Mouse (Mus musculus) ES-E14 (cell line): ENCODE data around the gene Oxa1l. TPM values are rescaled to one million over a fixed set of nuclear protein-coding genes. Genes with fewer than 3 reads are reported as not detected.

Experiments
- DNase-seq: peaks from one replicate; pipeline ENCODE4 v3.0.0-alpha.2; 2013; ENCODE audit warnings: low read depth, low spot score
- H3K27ac ChIP-seq: 2 replicates; pipeline ENCODE4 v1.5.1; 2012; ENCODE audit warnings: low read depth, mild to moderate bottlenecking, low read length, moderate library complexity, mixed read lengths; ENCODE audit not compliant: poor library complexity, insufficient read depth, severe bottlenecking
- H3K36me3 ChIP-seq: 2 replicates; pipeline ENCODE4 v1.6.1; 2012; ENCODE audit warnings: mild to moderate bottlenecking, low read length, moderate library complexity, mixed read lengths; ENCODE audit not compliant: control insufficient read depth, poor library complexity, insufficient read depth, severe bottlenecking
- H3K4me1 ChIP-seq, 2 experiments: fragments of 150-350 bp in 1 of 2; sonication (generic) in 1 of 2; 2 replicates each; pipeline ENCODE4 v1.6.1; 2012; ENCODE audit warnings: low read length in 2 of 2, mild to moderate bottlenecking in 1 of 2, mixed read lengths in 1 of 2; ENCODE audit not compliant: control insufficient read depth in 2 of 2, insufficient read depth in 2 of 2, poor library complexity in 1 of 2
- H3K4me3 ChIP-seq, 2 experiments: fragments of 150-350 bp in 1 of 2; sonication (generic) in 1 of 2; 2 replicates each; pipeline ENCODE4 v1.5.1; 2012; ENCODE audit warnings: low read length in 2 of 2, low read depth in 1 of 2, mild to moderate bottlenecking in 1 of 2, mixed read lengths in 1 of 2; ENCODE audit not compliant: insufficient read depth in 1 of 2, poor library complexity in 1 of 2, severe bottlenecking in 1 of 2
- H3K9ac ChIP-seq: 2 replicates; pipeline ENCODE4 v1.6.1; 2012; ENCODE audit warnings: low read depth, mild to moderate bottlenecking, low read length, mixed read lengths; ENCODE audit not compliant: poor library complexity, insufficient read depth, severe bottlenecking
- H3K9me3 ChIP-seq: fragments of 150-350 bp; sonication (generic); 2 replicates; pipeline ENCODE4 v1.6.1; 2012; ENCODE audit warnings: low read depth, mild to moderate bottlenecking, low read length; ENCODE audit not compliant: control insufficient read depth, insufficient read depth
- CHD2 ChIP-seq: IDR thresholded peaks from 2 replicates; pipeline ENCODE4 v1.6.1; 2014; ENCODE audit warnings: mild to moderate bottlenecking, low read depth, low read length, inconsistent platforms
- HCFC1 ChIP-seq: IDR thresholded peaks from 2 replicates; pipeline ENCODE4 v1.6.1; 2012; ENCODE audit warnings: low read length, inconsistent platforms, borderline replicate concordance; ENCODE audit not compliant: insufficient read depth
- MAFK ChIP-seq: IDR thresholded peaks from 2 replicates; pipeline ENCODE4 v1.6.1; 2014; ENCODE audit warnings: mild to moderate bottlenecking, low read depth, low read length, inconsistent platforms; ENCODE audit not compliant: insufficient read depth
- ZC3H11A ChIP-seq: IDR thresholded peaks from 2 replicates; pipeline ENCODE4 v1.6.1; 2012; ENCODE audit warnings: low read depth, mild to moderate bottlenecking, inconsistent platforms, low read length, borderline replicate concordance
- ZNF384 ChIP-seq: IDR thresholded peaks from 2 replicates; pipeline ENCODE4 v1.6.1; 2012; ENCODE audit warnings: low read depth, low read length, inconsistent platforms
- in situ Hi-C, 2 experiments: fragments of 600-800 bp; cut with MboI; formaldehyde crosslinking; loops; one replicate each; pipeline ENCODE4 v1.15.1; 2025; ENCODE audit warnings: low sequenced_read_pairs in 2 of 2, inconsistent platforms in 1 of 2; ENCODE audit not compliant: unreplicated experiment in 2 of 2
- total RNA-seq: library from RNA; depleted of rRNA; stranded (reverse); fragments of 300-350 nt; gene quantifications from 2 replicates; pipeline ENCODE4 v1.2.3, GENCODE M21; 2012

Gene Oxa1l
- total RNA-seq, 1 experiment: 28.7 TPM

- TF ChIP-seq ZC3H11A (no peak), CHD2 (no peak), ZNF384 (no peak), HCFC1 (no peak), MAFK (no peak)
- in situ Hi-C loops: loop anchor here in 1 of 2 experiments (25.0 kb wide), 1 partner anchor 103 kb away; the partner anchor contains the start of gene Rem2
- H3K36me3 ChIP-seq: peaks cover 39% of the 10 kb centered on the region
- no peak overlapping the region for H3K9ac ChIP-seq
- no peak overlapping the region for H3K27ac ChIP-seq
- peaks cover 11 to 44% of the 10 kb centered on the region in 2 experiments; a peak in 3 of 4 replicates for H3K4me1 ChIP-seq
- DNase-seq: no peak
- no peaks in the 10 kb centered on the region for H3K9me3 ChIP-seq
- no peak overlapping the region for H3K4me3 ChIP-seq
Observed at GRCm38 (mm10) chr14:54384396-54384795, 23.8 kb downstream of the Oxa1l start.

GRCm38 (mm10) chr14:54385968-54386618 lies 25.5 kb downstream of the Oxa1l start:
- Histone ChIP-seq H3K36me3 (peaks cover 40% of the 10 kb centered on the region), H3K27ac (no peak overlapping the region), H3K4me3 (no peak overlapping the region), H3K9me3 (no peaks in the 10 kb centered on the region), H3K9ac (no peak overlapping the region), H3K4me1 (peaks cover 6 to 29% of the 10 kb centered on the region in 2 experiments; a peak in 3 of 4 replicates)
- in situ Hi-C loops: loop anchor here in 1 of 2 experiments (25.0 kb wide), 1 partner anchor 101 kb away; the partner anchor contains the start of gene Rem2
- TF ChIP-seq ZC3H11A: no peak
- no peak for TF ChIP-seq ZNF384
- no peak for TF ChIP-seq HCFC1
- no peak for TF ChIP-seq CHD2
- TF ChIP-seq MAFK: no peak
- DNase-seq: no peak

- Histone ChIP-seq H3K4me1 (peaks cover 5 to 17% of the 10 kb centered on the region in 2 experiments; a peak in 3 of 4 replicates), H3K9me3 (no peaks in the 10 kb centered on the region), H3K36me3 (peaks cover 36% of the 10 kb centered on the region), H3K9ac (no peak overlapping the region), H3K4me3 (no peak overlapping the region), H3K27ac (no peak overlapping the region)
- no peak for TF ChIP-seq ZC3H11A
- TF ChIP-seq CHD2: no peak
- no peak for TF ChIP-seq HCFC1
- no peak for TF ChIP-seq MAFK
- TF ChIP-seq ZNF384: no peak
- DNase-seq: no peak
- in situ Hi-C loops: loop anchor here in 1 of 2 experiments (25.0 kb wide), 1 partner anchor 100 kb away; the partner anchor contains the start of gene Rem2
Observed at GRCm38 (mm10) chr14:54387546-54387945, 26.9 kb downstream of the Oxa1l start.

GRCm38 (mm10) chr14:54390843-54391242 lies 30.2 kb downstream of the Oxa1l start:
- Histone ChIP-seq H3K36me3 (peaks cover 53% of the 10 kb centered on the region), H3K4me1 (peaks cover 0 to 11% of the 10 kb centered on the region in 2 experiments; a peak in 2 of 4 replicates), H3K27ac (no peak overlapping the region), H3K4me3 (no peak overlapping the region), H3K9ac (no peak overlapping the region), H3K9me3 (no peaks in the 10 kb centered on the region)
- no peak for DNase-seq
- in situ Hi-C loops: loop anchor here in 1 of 2 experiments (25.0 kb wide), 1 partner anchor 96 kb away; the partner anchor contains the start of gene Rem2
- TF ChIP-seq ZNF384: no peak
- no peak for TF ChIP-seq ZC3H11A
- TF ChIP-seq HCFC1: no peak
- no peak for TF ChIP-seq CHD2
- TF ChIP-seq MAFK: no peak
